Mouse (Mus musculus) cerebellum, adult 2 months (tissue): Measurements from ENCODE around the gene Ckb.

Experiments used
- CTCF ChIP-seq: fragments of 200-500 bp; IDR thresholded peaks from 2 replicates; pipeline ENCODE4 v1.5.1; 2011; ENCODE audit warnings: low read depth, mild to moderate bottlenecking, control low read depth, low read length, moderate library complexity, borderline replicate concordance; ENCODE audit not compliant: insufficient read depth
- POLR2A ChIP-seq: fragments of 200-500 bp; IDR thresholded peaks from 2 replicates; pipeline ENCODE4 v1.6.1; 2011; ENCODE audit warnings: low read length, control low read depth, borderline replicate concordance; ENCODE audit not compliant: insufficient read depth

GRCm38 (mm10) chr12:111663228-111664143, 8.7 kb downstream of the Ckb start:
- no peak for TF ChIP-seq CTCF
- no peak for TF ChIP-seq POLR2A
